ENCODE assay signal across 17 mouse cellular contexts in genomic region chr5:89911508-89911907, GRCm38 (mm10). TPM values are rescaled to one million over a fixed set of nuclear protein-coding genes. Genes with fewer than 3 reads are reported as not detected.
DNase-seq lines count a peak whose midpoint lies in the region; ATAC-seq lines count a peak whose summit lies in the region.
"Had no signal": no experiment of that assay in that cellular context is flagged by ENCODE, and none has a peak within 500 bp of the region (broad histone marks: within the 10 kb centered on the region; RNA-seq: fewer than 3 reads in every experiment).

No protein-coding gene starts in this region.

- H3K27ac ChIP-seq in hindbrain, embryonic 16.5 days (ENCODE audit: low read depth, low read length): no peak overlapping the region
- H3K27ac ChIP-seq in hindbrain, embryonic 11.5 days (ENCODE audit: low read depth, low read length): no peak overlapping the region
- H3K27ac ChIP-seq in neural tube, embryonic 13.5 days (replicated peaks): peak overlapping the region; percentile 69; the same call in 1 of the 2 replicates
- no peak overlapping the region; the same call in 1 of the 2 replicates for H3K27ac ChIP-seq in neural tube, embryonic 14.5 days (ENCODE audit: low read depth, low read length)
- H3K27ac ChIP-seq: embryonic facial prominence, embryonic 10.5 days; embryonic facial prominence, embryonic 12.5 days; forebrain, embryonic 13.5 days; forebrain, embryonic 15.5 days had no signal

- WGBS in hindbrain, embryonic 16.5 days: 47% methylated on average over 4 of the region's 4 CpGs
- WGBS in hindbrain, embryonic 11.5 days: 61% methylated on average over 4 of the region's 4 CpGs
- WGBS in neural tube, embryonic 13.5 days: 43% methylated on average over 4 of the region's 4 CpGs
- 41% methylated on average over 4 of the region's 4 CpGs for WGBS in neural tube, embryonic 14.5 days

- H3K9me3 ChIP-seq in hindbrain, embryonic 16.5 days (ENCODE audit: control insufficient read depth, low read length): no peaks in the 10 kb centered on the region
- no peaks in the 10 kb centered on the region for H3K9me3 ChIP-seq in hindbrain, embryonic 11.5 days (ENCODE audit: control insufficient read depth, low read length)
- H3K9me3 ChIP-seq in neural tube, embryonic 13.5 days: no peaks in the 10 kb centered on the region
- H3K9me3 ChIP-seq in neural tube, embryonic 14.5 days (ENCODE audit: control insufficient read depth, low read length): no peaks in the 10 kb centered on the region
- H3K9me3 ChIP-seq: embryonic facial prominence, embryonic 10.5 days; embryonic facial prominence, embryonic 12.5 days; forebrain, embryonic 13.5 days; forebrain, embryonic 15.5 days had no signal

- no peak overlapping the region for H3K4me2 ChIP-seq in hindbrain, embryonic 16.5 days (ENCODE audit: low read length)
- H3K4me2 ChIP-seq in hindbrain, embryonic 11.5 days (replicated peaks; ENCODE audit: low read depth, low read length): no peak overlapping the region
- no peak overlapping the region for H3K4me2 ChIP-seq in neural tube, embryonic 13.5 days
- H3K4me2 ChIP-seq in neural tube, embryonic 14.5 days (ENCODE audit: low read depth, low read length): no peak overlapping the region
- H3K4me2 ChIP-seq: embryonic facial prominence, embryonic 12.5 days; forebrain, embryonic 13.5 days; forebrain, embryonic 15.5 days had no signal

- no peaks in the 10 kb centered on the region for H3K27me3 ChIP-seq in hindbrain, embryonic 16.5 days (replicated peaks; ENCODE audit: control insufficient read depth, insufficient read depth, low read length)
- H3K27me3 ChIP-seq in hindbrain, embryonic 11.5 days (ENCODE audit: control insufficient read depth, insufficient read depth, low read length): no peaks in the 10 kb centered on the region
- H3K27me3 ChIP-seq in neural tube, embryonic 13.5 days: no peaks in the 10 kb centered on the region; the same call in 1 of the 2 replicates
- H3K27me3 ChIP-seq in neural tube, embryonic 14.5 days (ENCODE audit: control insufficient read depth, insufficient read depth, low read length): no peaks in the 10 kb centered on the region
- H3K27me3 ChIP-seq: embryonic facial prominence, embryonic 12.5 days; forebrain, embryonic 13.5 days; forebrain, embryonic 15.5 days had no signal

- ATAC-seq in hindbrain, embryonic 16.5 days: peak; percentile 67; the same call in 1 of the 2 replicates
- ATAC-seq in hindbrain, embryonic 11.5 days (ENCODE audit: low FRiP score): no peak
- ATAC-seq in neural tube, embryonic 13.5 days (ENCODE audit: low read depth): no peak; the same call in 1 of the 2 replicates
- peak; percentile 56; the same call in 1 of the 2 replicates for ATAC-seq in neural tube, embryonic 14.5 days (ENCODE audit: low read depth)
- ATAC-seq: forebrain, embryonic 15.5 days had no signal

- no peak for DNase-seq in hindbrain, embryonic 11.5 days (ENCODE audit: low spot score)
- no peak for DNase-seq in kidney, adult 18-20 months
- no peak for DNase-seq in gastrocnemius, adult 18-20 months (ENCODE audit: low spot score)
- DNase-seq: adrenal gland, adult 2 months; adrenal gland, postnatal 10 days; adrenal gland, postnatal 25 days; cerebellum, adult 11 months; cerebellum, adult 18-20 months; cerebellum, adult 9-10 months; cerebellum, postnatal 25 days had no signal

- no peak overlapping the region for H3K9ac ChIP-seq in hindbrain, embryonic 16.5 days (ENCODE audit: low read depth, low read length)
- H3K9ac ChIP-seq in hindbrain, embryonic 11.5 days (ENCODE audit: low read depth, low read length): no peak overlapping the region
- H3K9ac ChIP-seq in neural tube, embryonic 13.5 days: no peak overlapping the region
- H3K9ac ChIP-seq in neural tube, embryonic 14.5 days (replicated peaks; ENCODE audit: low read depth, low read length): no peak overlapping the region
- H3K9ac ChIP-seq: embryonic facial prominence, embryonic 12.5 days; forebrain, embryonic 13.5 days; forebrain, embryonic 15.5 days had no signal

- H3K36me3 ChIP-seq in hindbrain, embryonic 16.5 days (ENCODE audit: control insufficient read depth, insufficient read depth, low read length): no peaks in the 10 kb centered on the region
- H3K36me3 ChIP-seq in hindbrain, embryonic 11.5 days (ENCODE audit: control insufficient read depth, insufficient read depth, low read length): no peaks in the 10 kb centered on the region
- H3K36me3 ChIP-seq in neural tube, embryonic 13.5 days: no peaks in the 10 kb centered on the region
- no peaks in the 10 kb centered on the region for H3K36me3 ChIP-seq in neural tube, embryonic 14.5 days (ENCODE audit: control insufficient read depth, insufficient read depth, low read length)
- H3K36me3 ChIP-seq: embryonic facial prominence, embryonic 10.5 days; embryonic facial prominence, embryonic 12.5 days; forebrain, embryonic 15.5 days had no signal

- H3K4me1 ChIP-seq in hindbrain, embryonic 16.5 days (ENCODE audit: control insufficient read depth, insufficient read depth, low read depth, low read length): no peaks in the 10 kb centered on the region
- H3K4me1 ChIP-seq in hindbrain, embryonic 11.5 days (replicated peaks; ENCODE audit: control insufficient read depth, insufficient read depth, low read length): no peaks in the 10 kb centered on the region
- peaks cover 19% of the 10 kb centered on the region for H3K4me1 ChIP-seq in neural tube, embryonic 13.5 days (replicated peaks)
- no peaks in the 10 kb centered on the region for H3K4me1 ChIP-seq in neural tube, embryonic 14.5 days (ENCODE audit: control insufficient read depth, insufficient read depth, low read length)
- H3K4me1 ChIP-seq: embryonic facial prominence, embryonic 12.5 days; forebrain, embryonic 15.5 days had no signal

- no peak overlapping the region for H3K4me3 ChIP-seq in hindbrain, embryonic 16.5 days (ENCODE audit: low read length)
- no peak overlapping the region for H3K4me3 ChIP-seq in hindbrain, embryonic 11.5 days (ENCODE audit: low read depth, low read length)
- no peak overlapping the region for H3K4me3 ChIP-seq in neural tube, embryonic 13.5 days
- H3K4me3 ChIP-seq in neural tube, embryonic 14.5 days (ENCODE audit: low read depth, low read length): no peak overlapping the region
- H3K4me3 ChIP-seq: embryonic facial prominence, embryonic 10.5 days; embryonic facial prominence, embryonic 12.5 days; forebrain, embryonic 13.5 days; forebrain, embryonic 15.5 days had no signal

RNA-seq across cellular contexts. Expression of gene Adamts3, which starts 28.4 kb away (rescaled TPM):
- polyA plus RNA-seq in hindbrain, embryonic 16.5 days (2015; fragmentation: Nextera tagmentation; extraction: Ambion mirVana): 3.9 and 4.4 TPM in 2 replicates
- 3.0 and 4.2 TPM in 2 replicates for polyA plus RNA-seq in hindbrain, embryonic 11.5 days (2014; fragmentation: Nextera tagmentation; extraction: Ambion mirVana)
- 7.5 and 8.4 TPM in 2 replicates for polyA plus RNA-seq in neural tube, embryonic 13.5 days (2015; fragmentation: Nextera tagmentation; extraction: Ambion mirVana)
- 10.9 and 12.8 TPM in 2 replicates for polyA plus RNA-seq in neural tube, embryonic 14.5 days (2014; fragmentation: Nextera tagmentation; extraction: Ambion mirVana)
- total RNA-seq in gastrocnemius, adult 18-20 months (2021): 1 to 10 TPM; 1.5 to 1.6 TPM

Comparison
In these comparisons a context has a peak if more than half of its experiments do, and no peak if none do; other contexts are left out.
1. ATAC-seq: peak in hindbrain, embryonic 16.5 days (single experiment) and neural tube, embryonic 14.5 days (single experiment); none in hindbrain, embryonic 11.5 days (single experiment) and neural tube, embryonic 13.5 days (single experiment).